Comparison of ENCODE assay signal across 7 mouse cellular contexts in genomic region chr15:80025615-80026014, GRCm38 (mm10). TPM values are rescaled to one million over a fixed set of nuclear protein-coding genes. Genes with fewer than 3 reads are reported as not detected.
DNase-seq lines count a peak whose midpoint lies in the region; ATAC-seq and TF ChIP-seq lines count a peak whose summit lies in the region.

No protein-coding gene starts in this region.

- H3ac ChIP-seq in C2C12 (ENCODE audit: control insufficient read depth, insufficient read length, low read depth), result peak overlapping the region; percentile 6

- peaks cover 38% of the 10 kb centered on the region for H3K4me1 ChIP-seq in heart, postnatal 0 days (ENCODE audit: control insufficient read depth, insufficient read depth)
- peaks cover 16% of the 10 kb centered on the region for H3K4me1 ChIP-seq in forebrain, embryonic 13.5 days

- H3K27ac ChIP-seq in heart, postnatal 0 days (ENCODE audit: low read depth), result peak overlapping the region; percentile 81
- H3K27ac ChIP-seq in forebrain, embryonic 13.5 days, result no peak overlapping the region

- DNase-seq in kidney, postnatal 10 days, result peak; percentile 48
- no peak for DNase-seq in kidney, adult 18-20 months
- DNase-seq in 3T3-L1 (ENCODE audit: low read depth, low spot score), result peak; percentile 68
- DNase-seq in heart, postnatal 0 days (ENCODE audit: low spot score), result no peak
- no peak for DNase-seq in urinary bladder, postnatal 36 days (ENCODE audit: low spot score in 2 of 2)

- no peaks in the 10 kb centered on the region for H3K9me3 ChIP-seq in heart, postnatal 0 days (replicated peaks; ENCODE audit: control insufficient read depth, low read length)
- H3K9me3 ChIP-seq in forebrain, embryonic 13.5 days (replicated peaks), result no peaks in the 10 kb centered on the region

- no peaks in the 10 kb centered on the region for H3K27me3 ChIP-seq in C2C12 (ENCODE audit: control insufficient read depth, insufficient read depth, insufficient read length)
- H3K27me3 ChIP-seq in heart, postnatal 0 days (ENCODE audit: control insufficient read depth, insufficient read depth, low read length), result no peaks in the 10 kb centered on the region
- H3K27me3 ChIP-seq in forebrain, embryonic 13.5 days, result 0 out of 2 replicates have a peak, but pooled peaks cover 4% of the 10 kb centered on the region

- H3K4me3 ChIP-seq in C2C12 (ENCODE audit: insufficient read depth, poor library complexity, severe bottlenecking), result no peak overlapping the region
- no peak overlapping the region for H3K4me3 ChIP-seq in heart, postnatal 0 days (ENCODE audit: low read depth, low read length)
- H3K4me3 ChIP-seq in forebrain, embryonic 13.5 days, result no peak overlapping the region

- H3K36me3 ChIP-seq in C2C12 (ENCODE audit: control insufficient read depth, insufficient read depth), result no peaks in the 10 kb centered on the region
- no peaks in the 10 kb centered on the region for H3K36me3 ChIP-seq in heart, postnatal 0 days (replicated peaks; ENCODE audit: control insufficient read depth, insufficient read depth, low read length)
- H3K36me3 ChIP-seq in forebrain, embryonic 13.5 days (ENCODE audit: poor library complexity, severe bottlenecking), result no peaks in the 10 kb centered on the region

- no peak overlapping the region for H3K4me2 ChIP-seq in heart, postnatal 0 days (ENCODE audit: low read depth, low read length)
- H3K4me2 ChIP-seq in forebrain, embryonic 13.5 days, result no peak overlapping the region

- 31% methylated on average over 7 of the region's 7 CpGs for WGBS in heart, postnatal 0 days
- 65% methylated on average over 7 of the region's 7 CpGs for WGBS in forebrain, embryonic 13.5 days

- TF ChIP-seq EP300 in heart, postnatal 0 days (IDR thresholded peaks at IDR 0.05; ENCODE audit: low read depth), result no peak

- TF ChIP-seq CTCF in C2C12 (IDR thresholded peaks at IDR 0.05; ENCODE audit: control insufficient read depth, insufficient read depth, insufficient read length), result no peak
- no peak for TF ChIP-seq CTCF in heart, postnatal 0 days (IDR thresholded peaks at IDR 0.05; ENCODE audit: low read depth)

- no peaks in the 10 kb centered on the region for H3K79me3 ChIP-seq in C2C12 (ENCODE audit: low read depth)

- no peak overlapping the region for H3K9ac ChIP-seq in heart, postnatal 0 days (replicated peaks; ENCODE audit: low read depth, low read length)
- no peak overlapping the region for H3K9ac ChIP-seq in forebrain, embryonic 13.5 days

- no peak for ATAC-seq in heart, postnatal 0 days (ENCODE audit: insufficient read depth, low read depth)
- ATAC-seq in forebrain, embryonic 13.5 days, result no peak

- no peaks in the 10 kb centered on the region for H3K79me2 ChIP-seq in C2C12 (ENCODE audit: control insufficient read depth, insufficient read depth)

TF ChIP-seq in C2C12, 6 proteins besides CTCF, POLR2A, EP300 and RAD21:
- TF ChIP-seq MYOG (IDR thresholded peaks at IDR 0.05; ENCODE audit: control insufficient read depth, extremely low read depth, insufficient read length) (no peak), CEBPB (IDR thresholded peaks at IDR 0.05; ENCODE audit: low read depth) (peak; percentile 12), MYOD1 (IDR thresholded peaks at IDR 0.05; ENCODE audit: control insufficient read depth, insufficient read length, low read depth) (no peak), MAX (IDR thresholded peaks at IDR 0.05) (peak; percentile 69)

RNA-seq across cellular contexts. Expression of gene Pdgfb, which starts 10.8 kb away (rescaled TPM):
- polyA plus RNA-seq in C2C12 (2012; fragmentation: generic; extraction: Trizol), result 27.2 TPM
- 32.2 and 33.7 TPM in 2 replicates for total RNA-seq in heart, postnatal 0 days (2014; rRNA removed; ENCODE audit: low replicate concordance)
- polyA plus RNA-seq in heart, postnatal 0 days (2015; fragmentation: Nextera tagmentation; extraction: Ambion mirVana), result 3.3 and 3.5 TPM in 2 replicates
- 1.9 and 2.1 TPM in 2 replicates for polyA plus RNA-seq in forebrain, embryonic 13.5 days (2015; fragmentation: Nextera tagmentation; extraction: Ambion mirVana)

RNA-seq across cellular contexts. Expression of gene Cbx7, which starts 54.7 kb away (rescaled TPM):
- 5.9 TPM for polyA plus RNA-seq in C2C12 (2012; fragmentation: generic; extraction: Trizol)
- total RNA-seq in heart, postnatal 0 days (2014; rRNA removed; ENCODE audit: low replicate concordance), result 0.50 and 2.1 TPM in 2 replicates
- polyA plus RNA-seq in heart, postnatal 0 days (2015; fragmentation: Nextera tagmentation; extraction: Ambion mirVana), result 0.82 and 1.0 TPM in 2 replicates
- polyA plus RNA-seq in forebrain, embryonic 13.5 days (2015; fragmentation: Nextera tagmentation; extraction: Ambion mirVana), result 2.5 and 2.9 TPM in 2 replicates

Comparison
In these comparisons a context has a peak if more than half of its experiments do, and no peak if none do; other contexts are left out.
1. DNase-seq: peak in kidney, postnatal 10 days (single experiment) and 3T3-L1 (single experiment); none in kidney, adult 18-20 months (single experiment), heart, postnatal 0 days (single experiment) and urinary bladder, postnatal 36 days (0 of 2).